Mouse (Mus musculus): ENCODE data around the gene Car11.

The Car11 gene

GRCm38 (mm10) chr7:45689800-45690199 is 9.8 kb upstream of the Car11 start:
- DNase-seq (ENCODE audit: low read depth, low spot score) = no peak

DNA sequence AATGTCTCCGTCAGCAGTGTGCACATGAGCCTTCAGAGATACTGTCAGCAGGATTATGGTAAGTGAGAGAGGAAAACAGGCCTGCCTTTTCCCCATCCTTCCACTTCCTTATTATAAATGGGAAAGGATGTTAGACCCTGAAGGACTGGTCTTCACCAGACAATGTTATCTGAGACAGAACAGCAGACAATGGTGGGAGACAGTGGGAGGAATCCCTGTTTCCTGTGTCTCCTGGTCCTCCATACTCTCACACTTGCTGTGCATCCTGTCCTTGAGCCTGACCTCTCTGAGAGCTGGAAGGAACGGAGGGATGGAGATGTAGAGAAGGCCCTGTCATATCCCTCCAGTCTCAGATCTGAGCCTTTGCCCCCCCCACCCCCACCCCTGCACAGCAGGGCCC is 7.3 kb upstream of the Car11 start:
- no peak for DNase-seq (ENCODE audit: low read depth, low spot score)

DNA sequence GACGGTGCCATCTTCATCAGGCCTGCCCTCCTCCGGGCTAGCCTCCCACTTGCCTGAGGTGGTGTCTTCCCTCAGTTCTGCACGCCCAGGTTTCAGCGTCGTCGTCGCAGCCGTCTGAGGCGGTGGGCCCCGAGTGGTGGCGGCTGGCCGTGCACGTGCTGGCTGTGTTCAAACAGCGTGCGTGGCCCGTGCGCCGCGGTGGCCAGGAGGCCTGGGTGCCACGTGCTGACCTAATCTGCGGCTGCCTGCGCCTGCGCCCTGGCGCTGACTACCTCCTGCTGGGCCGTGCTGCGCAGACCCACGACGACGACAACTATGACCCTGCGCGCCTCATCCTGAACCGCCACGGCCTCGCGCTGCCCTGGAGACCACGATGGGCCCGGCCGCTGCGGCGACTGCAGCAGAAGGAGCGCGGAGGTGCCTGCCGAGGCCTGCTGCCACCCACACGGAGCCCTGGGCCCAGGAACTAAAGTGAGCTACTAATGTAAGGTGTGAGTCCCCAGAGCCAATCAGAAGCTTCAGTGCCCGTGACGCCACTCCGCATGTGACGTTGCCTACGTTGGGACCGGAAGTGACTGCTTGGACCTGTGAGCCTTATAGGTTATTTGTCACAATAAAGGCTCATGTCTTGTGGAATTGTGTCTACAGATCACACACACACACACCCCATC is 5.6 kb upstream of the Car11 start, which contains the start of gene Sec1:
Sec1 (minus strand) TSS at position 482 of the 671 bp plus-strand sequence.
- DNase-seq (ENCODE audit: low read depth, low spot score) = peak; percentile 77

DNA sequence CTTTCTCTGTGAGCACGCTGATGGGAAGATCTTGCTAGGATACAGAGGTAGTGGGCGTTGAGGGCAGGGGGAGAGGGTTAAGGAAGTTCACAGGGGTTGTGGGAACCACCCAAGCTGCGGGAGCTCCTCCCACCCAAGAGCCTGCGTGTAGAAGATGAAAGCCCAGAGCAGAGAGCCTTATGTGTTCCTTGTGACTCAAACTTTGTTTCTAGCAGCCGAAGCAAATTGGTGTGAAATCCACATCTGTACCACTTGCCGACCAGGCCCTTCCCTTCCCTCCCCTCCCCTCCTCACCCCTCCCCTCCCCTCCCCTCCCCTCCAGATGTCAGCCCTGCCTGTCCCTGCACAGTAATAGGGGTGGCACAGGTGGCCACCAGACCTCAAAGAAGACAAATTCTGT is 4.5 kb upstream of the Car11 start:
- DNase-seq (ENCODE audit: low read depth, low spot score) = no peak

- no peak for DNase-seq (ENCODE audit: low read depth, low spot score)
These were observed 1.7 kb upstream of the Car11 start for GRCm38 (mm10) chr7:45697894-45698293.

DNA sequence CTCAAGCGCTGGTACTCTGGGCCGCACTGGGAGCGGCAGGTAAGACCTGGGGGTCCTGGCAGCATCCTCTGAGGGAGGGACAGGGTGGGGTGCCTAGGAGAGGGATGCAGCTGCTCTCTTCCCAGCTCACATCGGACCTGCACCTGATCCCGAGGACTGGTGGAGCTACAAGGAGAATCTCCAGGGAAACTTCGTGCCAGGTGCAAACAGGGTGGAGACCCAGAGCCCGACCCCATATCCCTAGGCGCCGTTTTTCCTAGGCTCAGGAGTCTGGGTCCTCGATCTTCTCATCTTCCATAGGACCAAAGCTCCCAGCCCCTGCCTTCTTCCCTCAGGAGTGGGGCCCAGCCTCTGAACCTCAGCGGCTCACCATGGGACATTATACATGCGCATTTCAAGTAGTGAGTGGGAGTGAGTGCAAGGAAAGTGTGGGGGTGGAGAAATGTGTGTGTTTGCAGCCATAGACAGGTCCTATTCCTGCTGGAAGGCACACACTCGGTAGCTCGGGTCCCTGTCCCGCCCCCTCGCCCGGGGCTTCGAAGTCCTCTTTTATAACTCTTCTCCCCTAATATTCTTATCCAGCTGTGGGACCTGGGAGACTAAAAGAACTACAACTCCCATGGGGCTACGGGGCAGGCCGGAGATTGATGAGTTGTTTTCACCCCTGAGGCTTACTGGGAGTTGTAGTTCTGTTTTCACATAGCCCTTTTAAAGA is 815 bp downstream of the Car11 start:
- DNase-seq (ENCODE audit: low read depth, low spot score) = peak; percentile 87

DNA sequence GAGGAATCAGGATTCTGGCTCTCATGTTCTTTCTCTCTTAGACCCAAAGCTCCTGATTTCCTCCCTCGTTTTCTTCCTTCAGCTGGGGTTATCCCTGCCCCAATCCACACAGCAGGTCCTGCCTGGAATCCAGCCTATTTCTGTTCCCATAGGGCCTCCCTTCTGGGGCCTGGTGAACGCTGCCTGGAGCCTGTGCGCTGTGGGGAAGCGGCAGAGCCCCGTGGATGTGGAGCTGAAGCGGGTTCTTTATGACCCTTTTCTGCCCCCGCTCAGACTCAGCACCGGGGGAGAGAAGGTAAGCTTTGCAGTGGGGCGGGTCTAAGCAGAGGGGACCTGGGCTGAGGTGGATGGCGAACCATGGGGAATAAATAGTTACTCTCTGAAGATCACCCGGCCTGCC is 1.4 kb downstream of the Car11 start:
- no peak for DNase-seq (ENCODE audit: low read depth, low spot score)

GRCm38 (mm10) chr7:45701607-45702006 is 2.0 kb downstream of the Car11 start:
- DNase-seq (ENCODE audit: low read depth, low spot score) = no peak

DNA sequence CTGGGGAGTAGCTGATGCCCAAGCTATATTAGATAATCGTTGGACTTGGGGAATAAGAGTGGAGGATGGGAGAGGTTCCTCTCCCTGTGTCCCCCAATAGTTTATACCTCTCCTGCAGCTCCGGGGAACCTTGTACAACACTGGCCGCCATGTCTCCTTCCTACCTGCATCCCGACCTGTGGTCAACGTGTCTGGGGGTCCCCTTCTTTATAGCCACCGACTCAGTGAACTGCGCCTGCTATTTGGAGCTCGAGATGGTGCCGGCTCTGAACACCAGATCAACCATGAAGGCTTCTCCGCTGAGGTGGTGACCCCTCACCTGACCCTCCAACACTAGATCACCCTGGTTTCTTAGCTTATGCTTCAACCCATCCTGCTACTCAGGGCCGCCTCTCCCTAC is 2.7 kb downstream of the Car11 start:
- no peak for DNase-seq (ENCODE audit: low read depth, low spot score)

GRCm38 (mm10) chr7:45702809-45703520 is 3.3 kb downstream of the Car11 start:
- no peak for DNase-seq (ENCODE audit: low read depth, low spot score)

DNA sequence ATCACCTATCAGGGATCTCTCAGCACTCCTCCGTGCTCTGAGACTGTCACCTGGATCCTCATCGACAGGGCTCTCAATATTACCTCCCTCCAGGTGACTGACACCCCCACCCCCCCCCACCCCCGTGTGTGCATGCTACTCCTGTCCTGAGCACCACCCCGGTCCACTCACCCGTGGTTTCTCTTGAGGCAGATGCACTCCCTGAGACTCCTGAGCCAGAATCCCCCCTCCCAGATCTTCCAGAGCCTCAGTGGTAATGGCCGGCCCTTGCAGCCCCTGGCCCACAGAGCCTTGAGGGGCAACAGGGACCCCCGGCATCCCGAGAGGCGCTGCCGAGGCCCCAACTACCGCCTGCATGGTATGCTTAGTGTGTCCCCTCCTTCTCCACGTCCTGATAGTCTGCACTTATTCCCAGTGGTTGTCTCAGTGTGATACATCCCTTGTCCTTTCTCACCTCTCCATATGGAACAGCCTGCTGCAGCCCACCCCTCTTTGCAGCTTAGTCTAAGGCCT is 3.9 kb downstream of the Car11 start:
- no peak for DNase-seq (ENCODE audit: low read depth, low spot score)

DNA sequence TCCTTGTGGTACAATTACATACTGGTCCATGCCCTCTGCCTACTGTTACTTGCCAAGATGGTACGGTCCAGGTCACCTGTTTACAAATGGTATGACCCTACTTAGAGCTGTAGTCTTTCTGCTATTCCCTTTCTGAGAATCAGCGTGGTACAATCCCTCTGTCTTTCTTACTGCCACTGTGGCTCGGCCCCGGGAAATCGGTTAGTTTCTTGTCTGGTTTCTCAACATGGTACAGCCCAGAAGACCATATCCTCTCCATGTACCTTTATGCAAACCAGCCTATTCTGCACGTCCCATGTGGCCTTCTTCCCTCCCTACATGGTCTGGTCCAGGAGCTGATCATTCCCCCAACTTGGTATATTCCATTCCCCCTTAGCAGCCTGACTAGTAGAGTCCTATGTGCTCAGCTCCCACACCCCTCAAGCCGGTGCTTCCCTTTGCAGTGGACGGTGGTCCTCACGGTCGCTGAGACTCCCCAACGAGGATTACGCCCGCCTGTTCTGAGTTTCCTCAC is 4.5 kb downstream of the Car11 start:
- peak; percentile 87 for DNase-seq (ENCODE audit: low read depth, low spot score)

GRCm38 (mm10) chr7:45704730-45705442 is 5.2 kb downstream of the Car11 start, which contains the start of gene Dbp:
TSS of gene Dbp (plus strand) at chr7:45705088.
- peak; percentile 99 for DNase-seq (ENCODE audit: low read depth, low spot score)

DNA sequence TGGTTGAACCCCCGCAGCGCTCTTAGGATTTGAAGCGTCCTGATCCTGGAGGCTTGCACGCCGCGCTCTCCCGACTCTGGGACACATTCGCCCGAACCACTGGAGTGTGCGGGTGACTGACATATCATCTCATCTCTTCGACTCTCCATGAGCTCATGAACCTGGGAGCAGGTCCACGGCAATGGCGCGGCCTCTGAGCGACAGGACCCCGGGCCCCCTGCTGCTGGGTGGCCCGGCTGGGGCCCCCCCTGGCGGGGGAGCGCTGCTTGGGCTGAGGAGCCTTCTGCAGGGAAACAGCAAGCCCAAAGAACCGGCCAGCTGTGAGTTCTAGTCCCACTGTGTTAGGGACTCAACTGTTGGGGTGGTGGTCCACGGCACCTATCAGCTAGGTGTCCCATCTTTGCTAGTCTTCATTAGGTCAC is 5.8 kb downstream of the Car11 start:
- DNase-seq (ENCODE audit: low read depth, low spot score) = peak; percentile 69

DNA sequence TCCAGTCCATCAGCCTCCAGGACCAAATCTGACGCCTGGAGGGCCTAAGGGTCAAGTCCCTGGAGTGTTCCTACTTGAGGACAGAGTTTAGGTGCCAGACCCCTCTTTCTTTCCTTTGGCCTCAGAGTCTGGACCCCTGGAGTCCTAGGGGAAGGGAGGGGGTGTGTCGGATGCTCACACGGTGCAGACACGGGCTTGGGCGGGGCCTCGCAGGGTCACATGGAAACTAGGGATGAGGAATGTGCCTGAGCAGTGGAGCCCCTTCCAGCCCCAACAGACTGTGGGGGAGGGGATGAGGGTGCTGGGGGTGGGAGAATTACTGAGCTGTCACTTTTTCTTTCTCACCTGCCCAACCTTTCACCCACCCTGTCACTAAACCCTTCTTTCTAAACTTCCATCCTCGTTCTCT is 6.2 kb downstream of the Car11 start:
- DNase-seq (ENCODE audit: low read depth, low spot score) = peak; percentile 79

- peak; percentile 85 for DNase-seq (ENCODE audit: low read depth, low spot score)
These were observed 7.1 kb downstream of the Car11 start for GRCm38 (mm10) chr7:45706721-45707241.

GRCm38 (mm10) chr7:45707375-45707967 is 7.8 kb downstream of the Car11 start:
- peak; percentile 98 for DNase-seq (ENCODE audit: low read depth, low spot score)

GRCm38 (mm10) chr7:45708221-45708761 is 8.6 kb downstream of the Car11 start:
- DNase-seq (ENCODE audit: low read depth, low spot score) = peak; percentile 56

- peak; percentile 71 for DNase-seq (ENCODE audit: low read depth, low spot score)
These were observed 9.4 kb downstream of the Car11 start for GRCm38 (mm10) chr7:45709036-45709435.

GRCm38 (mm10) chr7:45709677-45710355 is 10.2 kb downstream of the Car11 start:
- no peak for DNase-seq (ENCODE audit: low read depth, low spot score)
